14 mouse cellular contexts compared by ENCODE assay signal in the genomic region with DNA sequence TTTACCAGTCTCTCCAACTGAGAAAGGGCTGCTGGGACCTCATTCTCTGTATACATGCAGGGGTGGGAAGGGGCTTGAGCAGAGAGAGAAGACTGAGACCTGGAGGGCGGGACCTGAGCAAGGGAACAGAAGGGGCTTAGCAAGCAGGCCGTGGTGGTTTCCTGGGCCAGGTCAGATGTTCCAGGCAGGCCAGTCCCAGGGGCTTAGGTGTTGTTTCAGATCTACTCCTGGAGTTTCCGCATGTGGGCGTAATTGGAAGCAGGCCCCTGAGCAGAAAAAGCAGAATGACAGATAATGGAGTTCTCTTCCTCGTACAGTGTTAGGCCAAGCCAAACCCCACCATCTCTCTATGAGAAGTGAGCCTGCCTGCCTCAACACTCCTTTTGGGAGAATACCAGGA. TPM values are rescaled to one million over a fixed set of nuclear protein-coding genes. Genes with fewer than 3 reads are reported as not detected.
A peak's percentile ranks its signal among the peaks of the same experiment; 100 is the strongest.
DNase-seq lines count a peak whose midpoint lies in the region; ATAC-seq and TF ChIP-seq lines count a peak whose summit lies in the region.
"Had no signal": no experiment of that assay in that cellular context is flagged by ENCODE, and none has a peak within 500 bp of the region (broad histone marks: within the 10 kb centered on the region; RNA-seq: fewer than 3 reads in every experiment).

No protein-coding gene starts in this region.

- H3K4me1 ChIP-seq in hindbrain, embryonic 10.5 days (replicated peaks), result peaks cover 33% of the 10 kb centered on the region
- H3K4me1 ChIP-seq in hindbrain, postnatal 0 days (ENCODE audit: insufficient read depth, low read length), result peaks cover 6% of the 10 kb centered on the region; the same call in 1 of the 2 replicates
- peaks cover 7% of the 10 kb centered on the region; the same call in 1 of the 2 replicates for H3K4me1 ChIP-seq in embryonic facial prominence, embryonic 11.5 days (ENCODE audit: control insufficient read depth, insufficient read depth, low read length)
- H3K4me1 ChIP-seq in limb, embryonic 10.5 days, result peaks cover 36% of the 10 kb centered on the region

- no peaks in the 10 kb centered on the region for H3K9me3 ChIP-seq in hindbrain, embryonic 10.5 days
- H3K9me3 ChIP-seq in hindbrain, postnatal 0 days (ENCODE audit: low read length), result no peaks in the 10 kb centered on the region
- no peaks in the 10 kb centered on the region for H3K9me3 ChIP-seq in embryonic facial prominence, embryonic 11.5 days (replicated peaks; ENCODE audit: control insufficient read depth, low read length)
- no peaks in the 10 kb centered on the region for H3K9me3 ChIP-seq in limb, embryonic 10.5 days (replicated peaks)

- H3K4me3 ChIP-seq in hindbrain, embryonic 10.5 days, result no peak overlapping the region
- H3K4me3 ChIP-seq in hindbrain, postnatal 0 days (ENCODE audit: low read length), result no peak overlapping the region
- no peak overlapping the region for H3K4me3 ChIP-seq in embryonic facial prominence, embryonic 11.5 days (ENCODE audit: low read depth, low read length)
- H3K4me3 ChIP-seq in limb, embryonic 10.5 days, result no peak overlapping the region

- ATAC-seq in hindbrain, postnatal 0 days, result no peak
- ATAC-seq in embryonic facial prominence, embryonic 11.5 days (replicated peaks; ENCODE audit: insufficient number of reproducible peaks, low FRiP score, low TSS enrichment, low read depth), result no peak

- H3K4me2 ChIP-seq in hindbrain, postnatal 0 days (ENCODE audit: low read depth, low read length), result no peak overlapping the region
- no peak overlapping the region for H3K4me2 ChIP-seq in embryonic facial prominence, embryonic 11.5 days (ENCODE audit: low read depth, low read length)

- peaks cover 9% of the 10 kb centered on the region for H3K27me3 ChIP-seq in hindbrain, embryonic 10.5 days (ENCODE audit: insufficient read depth, poor library complexity, severe bottlenecking)
- H3K27me3 ChIP-seq in hindbrain, postnatal 0 days (ENCODE audit: insufficient read depth, low read length), result no peaks in the 10 kb centered on the region
- no peaks in the 10 kb centered on the region; the same call in 1 of the 2 replicates for H3K27me3 ChIP-seq in embryonic facial prominence, embryonic 11.5 days (ENCODE audit: control insufficient read depth, insufficient read depth, low read length)
- peaks cover 19% of the 10 kb centered on the region for H3K27me3 ChIP-seq in limb, embryonic 10.5 days (ENCODE audit: low read depth, poor library complexity, severe bottlenecking)

- no peak for DNase-seq in hindbrain, embryonic 10.5 days (ENCODE audit: low spot score)
- DNase-seq in hindbrain, postnatal 0 days (ENCODE audit: low spot score), result no peak
- peak; percentile 41 for DNase-seq in MN1 (ENCODE audit: low spot score)
- DNase-seq in embryonic facial prominence, embryonic 11.5 days (ENCODE audit: low spot score), result peak; percentile 54
- DNase-seq in limb, embryonic 10.5 days (ENCODE audit: low spot score), result peak; percentile 41
- DNase-seq in adrenal gland, adult 2 months, result no peak
- DNase-seq in gastrocnemius, postnatal 14 days, result no peak
- DNase-seq: adrenal gland, postnatal 36 days; kidney, postnatal 10 days; layer of hippocampus, adult 9-11 months; left cerebral cortex, postnatal 4 days; lung, adult 2 months; spleen, adult 18-20 months had no signal

- peak overlapping the region; percentile 73 for H3K27ac ChIP-seq in hindbrain, embryonic 10.5 days
- no peak overlapping the region for H3K27ac ChIP-seq in hindbrain, postnatal 0 days
- no peak overlapping the region; the same call in 1 of the 2 replicates for H3K27ac ChIP-seq in embryonic facial prominence, embryonic 11.5 days (replicated peaks; ENCODE audit: low read depth, low read length)
- H3K27ac ChIP-seq in limb, embryonic 10.5 days, result peak overlapping the region; percentile 83

- no peaks in the 10 kb centered on the region for H3K36me3 ChIP-seq in hindbrain, embryonic 10.5 days
- no peaks in the 10 kb centered on the region for H3K36me3 ChIP-seq in hindbrain, postnatal 0 days (ENCODE audit: insufficient read depth, low read length)
- H3K36me3 ChIP-seq in embryonic facial prominence, embryonic 11.5 days (replicated peaks; ENCODE audit: control insufficient read depth, insufficient read depth, low read depth, low read length), result no peaks in the 10 kb centered on the region
- H3K36me3 ChIP-seq in limb, embryonic 10.5 days, result no peaks in the 10 kb centered on the region

- intact Hi-C loops in gastrocnemius, postnatal 14 days (cut with DNase I; ENCODE audit: low total_unique reads), result no loop called here

- WGBS in hindbrain, embryonic 10.5 days, result 42% methylated on average over 5 of the region's 5 CpGs
- 65% methylated on average over 5 of the region's 5 CpGs for WGBS in hindbrain, postnatal 0 days
- 25% methylated on average over 5 of the region's 5 CpGs for WGBS in embryonic facial prominence, embryonic 11.5 days
- 31% methylated on average over 5 of the region's 5 CpGs for WGBS in limb, embryonic 10.5 days

- TF ChIP-seq CTCF in hindbrain, postnatal 0 days (IDR thresholded peaks at IDR 0.05; ENCODE audit: low read depth), result no peak

- H3K9ac ChIP-seq in hindbrain, postnatal 0 days (replicated peaks; ENCODE audit: low read length), result no peak overlapping the region
- no peak overlapping the region for H3K9ac ChIP-seq in embryonic facial prominence, embryonic 11.5 days (replicated peaks; ENCODE audit: low read length)

RNA-seq across cellular contexts. Expression of a gene that starts 3.2 kb away (rescaled TPM):
- 1.7 and 2.1 TPM in 2 replicates for polyA plus RNA-seq in hindbrain, embryonic 10.5 days (2016; fragmentation: Nextera tagmentation; extraction: Ambion mirVana)
- total RNA-seq in hindbrain, postnatal 0 days (2014; rRNA removed), result 7.5 and 8.8 TPM in 2 replicates
- 2.7 and 3.3 TPM in 2 replicates for polyA plus RNA-seq in hindbrain, postnatal 0 days (2015; fragmentation: Nextera tagmentation; extraction: Ambion mirVana)
- 2.3 and 2.5 TPM in 2 replicates for polyA plus RNA-seq in embryonic facial prominence, embryonic 11.5 days (2014; fragmentation: Nextera tagmentation; extraction: Ambion mirVana)
- polyA plus RNA-seq in limb, embryonic 10.5 days (2016; fragmentation: Nextera tagmentation; extraction: Ambion mirVana), result 1.6 and 2.7 TPM in 2 replicates
- 10 to 100 TPM in 1 of 2 experiments, 1 to 10 TPM in 1; 6.7 to 12.0 TPM for total RNA-seq in adrenal gland, adult 2 months (2021)
- polyA plus RNA-seq in adrenal gland, adult 2 months (2012; rRNA removed), result 5.9 TPM in 2 replicates
- 10 to 100 TPM; 13.7 to 18.8 TPM for total RNA-seq in gastrocnemius, postnatal 14 days (2021)
- total RNA-seq: common myeloid progenitor, adult 5-6 weeks had no signal

RNA-seq across cellular contexts. Expression of a gene that starts 7.4 kb away (rescaled TPM):
- 5.1 and 12.6 TPM in 2 replicates for polyA plus RNA-seq in hindbrain, embryonic 10.5 days (2016; fragmentation: Nextera tagmentation; extraction: Ambion mirVana)
- 9.0 and 11.1 TPM in 2 replicates for total RNA-seq in hindbrain, postnatal 0 days (2014; rRNA removed)
- 1.6 and 1.8 TPM in 2 replicates for polyA plus RNA-seq in hindbrain, postnatal 0 days (2015; fragmentation: Nextera tagmentation; extraction: Ambion mirVana)
- polyA plus RNA-seq in embryonic facial prominence, embryonic 11.5 days (2014; fragmentation: Nextera tagmentation; extraction: Ambion mirVana), result 2.2 and 2.5 TPM in 2 replicates
- polyA plus RNA-seq in limb, embryonic 10.5 days (2016; fragmentation: Nextera tagmentation; extraction: Ambion mirVana), result 1.9 and 4.8 TPM in 2 replicates
- 1 to 10 TPM; 5.1 to 6.4 TPM for total RNA-seq in adrenal gland, adult 2 months (2021)
- 2.7 TPM in 2 replicates for polyA plus RNA-seq in adrenal gland, adult 2 months (2012; rRNA removed)
- total RNA-seq in gastrocnemius, postnatal 14 days (2021), result 1 to 10 TPM; 1.5 to 2.1 TPM

Comparison
In these comparisons a context has a peak if more than half of its experiments do, and no peak if none do; other contexts are left out.
1. H3K27ac ChIP-seq: peak in hindbrain, embryonic 10.5 days (single experiment) and limb, embryonic 10.5 days (single experiment); none in hindbrain, postnatal 0 days (single experiment) and embryonic facial prominence, embryonic 11.5 days (single experiment).
2. DNase-seq: peak in MN1 (single experiment), embryonic facial prominence, embryonic 11.5 days (single experiment) and limb, embryonic 10.5 days (single experiment); none in hindbrain, embryonic 10.5 days (single experiment), hindbrain, postnatal 0 days (single experiment), adrenal gland, adult 2 months (single experiment) and gastrocnemius, postnatal 14 days (single experiment).